Mouse (Mus musculus) fat pad, adult 2 months (tissue): ENCODE results near the gene Birc3.
"Not testable (repeated sequence)": the region's sequence is repeated elsewhere in the genome, so short reads cannot be mapped to it uniquely, and the experiment has no call there.

Experiments used
- DNase-seq: peaks from one replicate; pipeline ENCODE4 v3.0.0-alpha.2; 2011; ENCODE audit warnings: low read depth, low spot score; ENCODE audit errors: extremely low read depth

The Birc3 gene

DNA sequence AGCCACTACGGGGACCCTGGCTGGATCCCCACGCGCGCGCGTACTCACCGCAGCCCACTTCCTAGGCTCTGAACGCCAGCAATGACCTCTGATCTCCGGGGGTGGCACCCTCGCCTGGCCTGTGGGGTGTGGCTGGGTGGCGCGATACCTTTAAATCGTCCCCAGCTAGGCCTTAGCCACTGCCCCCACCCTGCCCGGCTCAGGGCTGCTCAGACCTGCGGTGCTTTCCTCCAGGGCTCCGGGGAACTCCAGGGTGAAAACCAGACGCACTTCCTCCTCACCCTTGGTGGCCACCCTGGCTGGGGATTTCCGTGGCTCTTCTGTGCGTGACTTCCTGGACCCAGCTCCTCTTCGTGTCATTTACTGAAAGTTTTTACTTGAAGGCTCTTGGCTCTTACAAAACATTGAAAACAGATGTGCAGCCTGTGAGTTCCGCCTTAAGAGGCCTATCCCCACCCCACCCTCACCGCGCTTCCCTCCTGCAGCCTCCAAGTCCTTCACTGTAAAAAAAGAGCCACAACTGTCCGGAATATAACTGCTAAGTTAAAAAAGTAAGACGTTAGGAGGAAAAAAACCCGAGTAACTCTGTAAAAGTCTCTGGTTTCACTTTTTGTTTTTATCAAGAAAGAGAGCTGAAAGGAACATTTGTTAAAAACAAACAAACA, at the start of gene Birc3:
Birc3 (minus strand) TSS at position 412 of the 665 bp plus-strand sequence.
- no peak for DNase-seq

DNA sequence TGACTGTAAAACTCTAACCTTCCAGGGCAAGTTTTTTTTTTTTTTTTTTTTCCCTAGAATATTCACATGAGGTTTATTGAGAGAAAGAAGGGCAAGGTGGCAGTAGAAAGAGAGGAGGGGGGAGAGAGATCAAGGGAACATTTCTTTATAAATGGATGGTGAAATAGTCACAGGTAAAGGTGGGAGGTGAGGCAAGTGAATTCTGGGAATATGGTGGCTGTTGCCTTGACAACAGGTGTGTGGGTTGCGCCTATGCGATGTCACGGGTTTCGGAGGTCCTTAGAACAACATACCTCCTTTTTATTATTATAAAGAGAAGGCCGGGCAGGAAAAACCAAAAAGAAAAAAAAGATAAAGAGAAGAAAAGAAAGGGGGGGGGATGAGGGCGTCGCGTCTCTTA, 41.9 kb upstream of the Birc3 start:
- no peak for DNase-seq

DNA sequence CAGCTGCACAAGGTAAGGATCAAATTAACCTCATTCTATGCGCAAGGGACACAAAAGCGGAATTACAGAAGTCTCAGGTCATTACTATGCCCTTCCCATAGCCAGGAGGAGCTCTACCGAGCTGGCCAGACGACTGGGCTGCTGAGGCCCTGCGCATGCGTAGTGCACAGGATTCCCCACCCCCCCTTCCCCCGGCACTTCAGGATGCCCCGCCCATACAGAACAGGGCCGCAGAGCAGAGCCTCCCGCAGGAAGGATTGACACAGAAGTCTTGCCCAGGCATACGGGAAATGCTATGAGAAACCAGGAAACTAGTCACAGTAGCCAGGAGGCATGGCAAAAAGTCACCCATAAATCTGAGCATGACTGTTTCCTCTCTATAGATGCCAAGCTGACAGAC, 41.5 kb upstream of the Birc3 start:
- DNase-seq: peak; percentile 81

DNA sequence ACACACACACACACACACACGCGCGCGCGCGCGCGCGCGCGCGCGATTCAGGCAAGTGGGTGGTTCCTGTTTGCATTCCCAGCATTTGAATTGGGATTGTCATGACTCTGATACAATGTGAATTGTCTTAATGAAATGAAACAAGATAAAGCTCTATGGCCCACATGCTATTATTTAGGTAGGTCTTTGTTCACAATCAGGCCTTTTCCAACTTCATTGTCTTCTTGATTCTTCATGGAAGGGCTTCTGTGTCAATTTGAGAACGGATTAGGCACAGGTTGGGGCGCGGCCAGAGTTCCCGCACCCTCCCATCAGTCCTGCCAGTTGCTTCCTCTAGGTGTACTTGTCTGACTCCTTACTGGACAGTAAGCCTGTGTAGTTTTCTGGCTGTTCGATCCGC, 41.0 kb upstream of the Birc3 start:
- DNase-seq: no peak

DNA sequence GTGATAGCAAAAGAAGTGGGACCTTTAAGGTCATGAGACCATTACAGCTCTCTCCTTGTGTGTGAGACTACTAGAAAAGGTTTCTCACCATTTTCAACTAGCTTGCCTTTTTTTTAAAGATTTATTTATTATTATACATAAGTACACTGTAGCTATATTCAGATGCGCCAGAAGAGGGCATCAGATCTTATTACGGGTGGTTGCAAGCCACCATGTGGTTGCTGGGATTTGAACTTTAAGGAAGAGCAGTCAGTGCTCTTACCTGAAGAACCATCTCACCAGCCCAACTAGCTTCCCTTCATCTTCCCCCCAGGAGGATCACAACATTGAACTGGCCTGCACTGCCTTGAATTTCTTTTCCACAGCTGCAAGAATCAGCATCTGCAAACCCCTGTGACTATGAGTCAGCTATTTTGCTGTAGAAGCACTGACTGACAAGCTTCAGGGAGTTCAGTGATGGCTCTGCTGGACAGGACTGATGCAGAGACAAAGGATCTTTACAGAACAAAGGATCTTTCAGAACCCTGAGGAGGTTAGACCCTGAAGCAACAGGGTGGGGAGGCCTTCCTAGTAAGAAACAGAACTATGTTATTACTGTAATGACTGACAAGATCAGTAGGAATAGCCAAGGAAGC, 34.5 kb upstream of the Birc3 start:
- no peak for DNase-seq

DNA sequence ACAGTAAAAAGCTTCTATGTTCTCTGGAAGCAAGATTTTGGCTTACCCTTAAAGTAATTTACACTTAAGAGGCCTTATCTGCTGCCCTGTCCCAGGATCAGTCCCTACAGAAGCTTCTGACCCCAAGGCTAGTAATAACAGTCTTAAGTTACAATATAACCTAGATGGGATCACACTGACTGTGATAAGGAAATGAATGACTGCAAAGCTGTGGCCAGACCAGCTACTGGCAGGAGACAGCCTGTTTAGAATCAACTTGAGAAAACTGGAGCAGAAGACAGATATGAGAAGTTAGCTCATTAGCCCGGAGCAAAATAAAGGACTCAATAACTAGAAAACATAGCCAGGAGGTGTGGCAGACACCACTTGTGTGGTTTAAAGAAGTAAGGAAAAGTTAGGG, 33.6 kb upstream of the Birc3 start:
- no peak for DNase-seq

DNA sequence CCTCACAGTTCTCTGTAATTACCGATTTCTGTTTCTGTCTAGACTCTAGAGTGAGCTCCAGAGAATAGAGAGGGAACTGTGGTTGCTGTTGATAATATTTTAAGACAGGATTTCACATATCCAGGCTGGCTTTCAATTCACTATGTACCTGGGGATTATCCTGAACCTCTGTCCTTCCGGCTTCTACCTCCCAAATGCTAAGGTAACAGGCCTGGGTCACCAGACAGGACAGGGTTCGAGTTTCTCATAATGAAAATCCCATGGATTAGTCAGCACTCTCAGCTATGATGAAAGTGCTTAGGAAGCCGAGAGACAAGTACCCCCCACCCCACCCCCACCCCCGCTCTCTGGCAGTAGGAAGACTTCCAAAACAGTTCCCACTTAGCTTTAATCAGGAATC, 30.8 kb upstream of the Birc3 start:
- no peak for DNase-seq

DNA sequence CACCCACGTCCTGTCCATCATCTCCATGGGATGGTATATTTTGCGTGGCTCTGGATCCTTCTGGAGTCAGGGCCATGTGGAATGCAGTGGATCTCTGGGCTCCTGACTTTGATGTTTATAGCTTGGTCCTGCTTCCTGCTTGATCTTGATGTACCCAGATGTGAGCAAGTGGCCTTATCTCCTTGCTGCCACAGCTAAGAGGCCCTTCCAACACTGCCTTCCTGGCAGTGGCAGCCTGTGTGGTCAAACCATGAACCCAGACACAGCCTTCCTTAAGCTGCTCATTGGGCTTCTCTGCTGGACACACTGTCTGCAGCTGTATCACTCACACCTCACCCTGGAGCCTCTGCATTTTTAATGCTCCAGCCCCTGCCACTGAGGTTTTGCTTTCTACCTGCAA, 30.3 kb upstream of the Birc3 start:
- DNase-seq: no peak

DNA sequence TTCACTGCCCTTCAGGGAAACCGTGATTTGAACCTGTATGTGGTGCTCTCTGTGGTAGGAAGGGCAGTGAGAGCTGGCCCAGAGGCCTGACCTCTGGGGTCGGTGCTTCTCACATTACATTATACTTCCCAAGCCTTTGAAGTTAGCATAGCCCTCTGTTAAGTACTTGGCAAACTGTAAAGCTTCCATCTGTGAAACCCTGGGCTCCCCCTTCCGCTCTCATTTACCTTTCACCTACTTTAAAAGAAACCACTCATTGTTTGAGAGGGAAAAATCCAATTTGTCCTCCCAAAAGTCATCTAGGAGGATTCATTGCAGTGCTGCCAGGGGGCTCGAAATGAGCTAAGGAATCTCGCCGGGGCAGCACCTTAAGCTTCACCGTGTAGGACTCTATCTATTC, 29.3 kb upstream of the Birc3 start:
- DNase-seq: no peak

DNA sequence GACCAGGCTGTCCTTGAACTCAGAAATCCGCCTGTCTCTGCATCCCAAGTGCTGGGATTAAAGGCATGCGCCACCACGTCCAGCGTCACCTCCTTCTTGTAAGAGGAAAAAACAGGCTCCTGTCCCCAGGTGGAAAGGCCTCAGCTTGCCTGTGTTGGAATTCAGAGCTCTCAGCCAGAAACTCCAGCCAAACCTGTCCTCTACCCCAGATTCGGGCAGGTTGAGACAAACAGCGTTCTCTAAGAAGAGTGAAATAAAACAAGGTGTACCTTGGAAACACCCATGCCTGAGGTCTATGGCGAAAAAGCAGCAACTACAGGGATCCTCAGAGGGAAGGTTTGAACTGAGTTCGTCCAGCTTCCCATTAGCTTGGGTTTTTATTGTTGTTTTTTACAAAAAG, 28.0 kb upstream of the Birc3 start:
- peak; percentile 94 for DNase-seq

DNA sequence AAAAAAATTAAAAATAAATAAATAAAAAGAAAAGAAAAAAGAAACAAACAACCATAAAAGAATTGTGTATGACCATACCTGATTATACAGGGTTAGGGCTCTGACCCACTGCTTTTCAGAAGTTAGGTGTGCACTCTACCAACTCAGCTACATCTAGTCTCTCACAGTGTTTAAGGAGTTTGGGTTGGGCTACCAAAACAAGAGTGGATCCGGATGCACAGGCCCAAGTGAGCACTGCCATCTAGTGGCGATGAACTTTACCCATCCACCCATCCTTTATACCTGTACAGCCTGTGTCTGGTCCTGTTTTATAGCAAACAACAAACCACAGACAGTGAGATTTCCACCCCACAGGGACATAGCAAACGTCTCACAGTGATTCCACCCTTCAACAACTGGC, 24.5 kb upstream of the Birc3 start:
- DNase-seq: no peak

DNA sequence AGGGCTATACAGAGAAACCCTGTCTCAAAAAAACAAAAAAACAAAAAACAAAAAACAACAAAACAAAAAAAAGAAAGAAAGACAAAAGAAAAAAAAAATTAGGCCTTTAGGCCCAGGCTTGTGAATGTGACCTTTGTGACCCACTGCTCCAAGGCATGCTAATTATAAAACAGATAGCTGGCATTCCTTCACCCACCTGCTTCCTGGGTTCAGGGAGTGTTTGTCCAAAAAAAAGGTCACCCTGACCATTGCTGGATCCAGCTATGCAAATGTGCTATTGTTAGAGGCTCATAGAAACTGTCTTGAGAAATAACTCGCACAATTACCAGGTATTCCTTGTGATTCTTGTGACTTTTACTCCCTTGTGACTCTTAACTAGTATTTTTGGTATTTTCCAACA, 18.8 kb upstream of the Birc3 start:
- DNase-seq: not testable (repeated sequence)

DNA sequence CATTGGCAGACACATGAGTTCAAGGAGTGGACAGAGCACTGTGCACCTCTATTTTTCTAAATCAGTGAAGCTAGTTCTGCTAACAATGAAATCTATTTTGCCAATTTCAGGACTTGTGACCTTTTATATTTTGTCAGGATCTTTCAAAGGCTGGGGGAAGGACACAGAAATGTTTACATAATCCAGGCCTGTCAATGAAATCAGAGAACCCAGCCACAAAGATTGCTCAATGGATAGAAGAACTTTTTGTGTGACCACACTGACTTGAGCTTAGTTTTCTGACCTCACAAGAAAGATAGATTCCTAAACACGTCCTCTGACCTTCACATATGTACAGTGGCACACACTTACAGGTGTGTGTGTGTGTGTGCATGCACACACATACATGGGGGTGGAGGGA, 18.2 kb upstream of the Birc3 start:
- DNase-seq: no peak

DNA sequence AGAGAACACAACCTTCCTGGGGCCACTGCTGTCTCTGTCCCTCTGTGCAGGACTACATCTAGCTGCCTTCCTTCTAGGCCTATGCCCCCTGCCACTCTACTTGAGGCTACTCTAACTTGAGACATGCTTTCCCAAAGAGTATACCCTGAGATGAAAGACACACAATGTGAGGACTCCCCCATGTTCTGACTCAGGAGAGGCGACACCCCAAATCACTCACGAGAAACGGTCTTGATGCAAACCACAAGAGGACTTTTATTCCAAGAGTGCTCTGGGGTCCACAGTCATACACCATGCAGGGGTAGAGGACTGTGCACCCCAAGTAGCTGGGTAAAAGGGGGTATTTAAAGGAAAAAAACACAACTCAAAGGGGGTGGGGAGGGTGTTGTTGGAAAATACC, 11.4 kb upstream of the Birc3 start:
- DNase-seq: no peak

DNA sequence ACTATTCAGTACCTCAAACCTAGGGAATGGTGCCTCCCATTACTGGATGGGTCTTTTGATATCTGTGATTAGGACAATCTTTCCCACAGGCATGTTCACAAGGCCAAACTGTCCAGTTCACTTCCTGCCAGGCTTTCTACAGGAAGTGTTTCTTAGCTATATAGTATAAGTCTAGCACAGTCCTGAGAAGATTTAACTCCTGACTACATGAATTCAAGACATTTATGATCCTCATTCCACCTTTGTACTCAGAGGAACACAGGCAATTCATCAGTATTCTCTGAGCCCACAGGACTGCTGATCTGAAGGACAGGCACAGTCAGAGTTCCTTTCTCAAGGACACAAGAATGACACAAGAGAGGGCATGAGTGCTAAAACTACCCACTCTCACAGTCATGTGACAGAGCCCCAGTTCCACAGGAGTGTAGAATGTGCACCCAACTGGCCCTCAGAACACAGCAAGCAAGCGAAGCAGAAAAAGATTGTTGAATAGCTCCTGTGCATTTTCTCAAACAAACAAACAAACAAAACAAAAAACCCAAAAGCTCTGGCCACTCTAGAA, 9.4 kb upstream of the Birc3 start:
- no peak for DNase-seq

DNA sequence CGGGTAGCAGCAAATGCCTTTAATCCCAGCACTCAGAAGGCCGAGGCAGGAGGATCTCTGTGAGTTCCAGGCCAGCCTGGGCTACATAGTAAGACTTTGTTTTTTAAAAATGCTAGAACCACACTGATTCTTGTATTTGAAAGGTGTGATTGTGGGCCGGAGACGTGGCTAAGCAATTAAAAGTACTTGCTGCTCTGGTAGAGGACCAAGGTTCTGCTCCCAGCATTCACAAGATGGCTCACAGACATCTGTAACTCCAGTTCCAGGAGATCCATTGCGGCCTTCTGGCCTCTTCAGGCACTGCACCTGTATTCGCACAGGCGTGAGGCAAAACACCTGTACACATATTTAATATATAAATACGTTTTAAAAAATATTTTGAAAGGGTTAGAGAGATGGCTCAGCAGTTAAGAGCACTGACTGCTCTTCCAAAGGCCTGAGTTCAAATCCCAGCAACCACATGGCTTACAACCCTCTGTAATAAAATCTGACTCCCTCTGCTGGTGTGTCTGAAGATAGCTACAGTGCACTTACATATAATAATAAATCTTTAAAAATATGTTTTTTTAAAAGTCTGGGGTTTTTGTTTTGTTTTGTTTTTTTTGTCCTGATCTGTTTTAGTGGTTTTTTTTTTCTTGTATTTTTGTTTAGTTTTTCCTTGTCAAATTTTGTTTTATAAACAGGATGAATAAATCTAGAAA, 675 bp upstream of the Birc3 start:
- DNase-seq: no peak

DNA sequence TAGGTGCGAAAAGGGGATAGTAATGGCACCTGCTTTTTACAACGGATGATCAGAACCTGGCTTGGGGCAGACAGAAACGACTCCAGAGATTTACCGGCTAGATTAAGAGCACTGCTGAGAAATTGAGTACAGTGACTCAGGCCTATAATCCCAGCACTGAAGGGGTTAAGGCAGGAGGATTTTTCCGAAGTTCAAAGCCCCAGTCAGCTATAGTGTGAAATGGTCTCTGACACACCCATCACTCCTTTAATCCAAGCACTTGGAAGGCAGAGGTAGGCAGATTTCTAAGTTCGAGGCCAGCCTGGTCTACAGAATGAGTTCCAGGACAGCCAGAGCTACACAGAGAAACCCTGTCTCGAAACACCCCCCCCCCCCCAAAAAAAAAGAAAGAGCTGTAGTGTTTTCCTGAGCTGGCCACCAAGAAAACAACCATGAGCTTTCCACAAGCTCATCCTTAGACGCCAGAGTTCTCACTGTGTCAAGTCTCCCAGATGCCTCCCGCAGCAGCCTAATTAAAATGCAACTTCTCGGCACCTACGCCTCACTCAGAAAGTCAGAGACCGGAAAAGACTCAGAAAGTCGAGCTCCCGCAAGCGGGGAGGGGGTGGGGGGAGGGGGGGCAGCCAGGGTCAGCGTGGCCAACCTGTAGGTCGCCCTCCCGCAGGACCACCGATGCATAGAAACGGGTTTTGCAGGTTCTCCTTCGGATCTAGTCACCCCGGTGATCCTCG, 777 bp downstream of the Birc3 start:
- no peak for DNase-seq

DNA sequence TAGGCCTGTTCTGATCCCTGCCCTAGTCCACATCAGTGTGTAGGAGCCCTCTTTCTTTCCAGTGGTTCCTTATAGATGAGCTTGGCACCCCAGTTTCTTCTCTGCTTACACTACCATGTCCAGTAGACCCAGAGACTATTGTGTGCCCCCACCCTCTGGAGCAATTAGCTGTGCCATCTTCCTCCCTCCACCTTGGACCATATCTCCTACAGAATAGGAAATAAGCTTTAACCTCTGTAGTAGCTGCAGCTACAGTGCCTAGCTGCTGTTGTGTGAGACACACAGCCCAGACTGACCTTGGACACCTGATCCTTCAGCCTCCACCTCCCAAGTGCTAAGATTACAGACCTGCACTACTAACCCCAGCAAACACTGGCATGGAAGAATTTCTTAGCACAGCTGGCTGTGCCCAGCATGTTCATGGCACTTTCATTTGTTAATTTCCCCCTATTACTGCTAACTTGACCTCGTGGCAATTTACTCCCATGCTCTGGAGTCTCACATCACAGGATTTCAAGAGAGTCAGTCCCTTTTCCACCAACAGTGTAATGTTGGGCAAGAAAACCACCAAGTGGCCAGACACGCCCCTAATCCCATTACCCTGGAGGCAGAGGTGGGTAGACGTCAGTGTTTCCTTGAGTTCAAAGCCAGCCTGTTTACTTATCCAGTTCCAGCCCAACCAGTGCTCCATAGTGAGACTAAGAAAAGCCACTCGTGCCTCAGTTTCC, 1.5 kb downstream of the Birc3 start:
- DNase-seq: peak; percentile 25

DNA sequence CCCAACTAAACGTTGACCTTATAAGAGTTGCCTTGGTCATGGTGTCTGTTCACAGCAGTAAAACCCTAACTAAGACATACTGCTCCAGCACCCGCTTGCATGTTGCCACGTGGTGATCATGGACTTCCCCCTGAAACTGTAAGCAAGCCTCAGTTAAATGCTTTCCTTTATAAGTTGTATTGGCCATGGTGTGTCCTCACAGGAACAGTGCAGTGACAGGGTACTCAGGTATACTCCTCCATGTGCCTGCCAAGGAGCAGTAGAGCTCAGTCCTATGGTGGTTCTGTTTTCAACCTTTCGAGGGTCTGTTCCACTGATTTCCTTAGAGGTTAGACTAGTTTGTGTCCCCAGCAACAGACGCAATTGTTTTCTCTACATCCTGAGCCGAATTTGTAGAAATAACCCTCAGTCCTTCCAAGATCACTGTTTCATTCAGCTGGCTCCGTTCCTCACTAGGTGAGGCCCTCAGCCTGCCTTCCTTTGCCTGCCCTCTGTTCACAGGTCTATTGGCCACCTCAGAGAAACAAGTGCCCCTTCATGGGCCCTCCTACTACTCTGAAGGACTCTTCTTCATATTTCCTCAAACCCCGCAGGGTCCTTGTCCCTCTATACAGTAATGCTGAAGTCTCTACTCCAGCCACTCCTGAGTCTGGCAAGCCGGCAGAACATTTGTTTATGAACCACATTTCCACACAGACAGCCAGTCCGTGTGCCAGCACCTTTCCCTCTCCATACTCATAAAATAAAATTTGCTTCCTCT, 2.2 kb downstream of the Birc3 start:
- DNase-seq: peak; percentile 21
